Mouse (Mus musculus) v-Abl transformed pro-B cells (cell line): Measurements from ENCODE around the gene Crebl2.

Experiments
- in situ Hi-C, 2 experiments: fragments of 400-800 bp; cut with MboI; formaldehyde crosslinking; loops; one replicate each; pipeline ENCODE4 v1.15.1; 2025; ENCODE audit not compliant: unreplicated experiment in 2 of 2

Gene Crebl2

DNA sequence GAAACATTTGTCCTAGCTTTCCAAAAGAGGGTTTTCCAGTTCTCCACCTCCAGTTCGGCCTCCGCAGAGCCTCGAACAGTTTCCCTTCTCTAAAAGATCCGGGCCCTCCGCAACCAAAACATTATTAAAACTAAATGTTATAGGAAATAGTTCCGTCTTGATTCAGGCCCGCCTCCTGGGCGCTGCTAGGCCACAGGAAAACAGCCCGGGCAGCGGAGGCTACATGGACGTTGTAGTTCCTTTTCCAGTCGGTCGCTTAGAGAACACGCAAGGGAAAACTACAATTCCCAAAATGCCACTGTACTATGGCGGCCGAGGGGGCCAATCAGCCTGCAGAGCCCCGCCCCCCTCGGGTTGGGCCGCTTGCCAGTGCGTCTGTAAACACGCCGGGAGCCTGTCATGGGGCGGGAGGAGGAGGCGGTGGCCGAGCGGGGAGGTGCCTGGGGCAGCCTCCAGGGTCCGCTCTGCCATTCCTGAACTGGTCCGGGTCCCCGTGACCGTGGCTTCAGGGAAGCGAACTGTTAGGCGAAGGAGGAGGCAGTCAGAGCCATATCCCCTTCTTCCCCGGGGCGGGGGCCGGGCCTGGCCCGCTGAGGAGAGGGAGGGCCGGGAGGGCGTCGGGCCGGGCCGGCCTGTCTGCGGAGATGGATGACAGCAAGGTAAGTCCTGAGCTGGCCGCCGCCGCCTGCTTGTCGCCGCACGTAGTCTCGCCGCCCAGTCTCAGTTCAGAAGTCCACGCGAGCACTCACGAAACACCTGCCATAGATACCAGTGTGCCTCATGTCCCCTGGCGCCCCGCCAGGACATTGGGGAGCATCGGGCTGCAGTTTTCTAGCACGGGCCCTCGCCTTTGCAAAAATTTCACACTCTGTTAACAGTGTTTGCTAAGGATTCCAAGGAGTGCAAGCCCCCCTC is at the start of gene Crebl2:
TSS of gene Crebl2 (plus strand) at position 369 of the 915 bp plus-strand sequence.
- in situ Hi-C loops, result loop anchor here (5.0 to 25.0 kb wide), 2 partner anchors 168 to 793 kb away; partner anchors contain the start of gene Etv6 (in 1 of the 2)

GRCm38 (mm10) chr6:134781494-134781913 is 48.5 kb upstream of the Crebl2 start:
- in situ Hi-C loops, result no loop called here

DNA sequence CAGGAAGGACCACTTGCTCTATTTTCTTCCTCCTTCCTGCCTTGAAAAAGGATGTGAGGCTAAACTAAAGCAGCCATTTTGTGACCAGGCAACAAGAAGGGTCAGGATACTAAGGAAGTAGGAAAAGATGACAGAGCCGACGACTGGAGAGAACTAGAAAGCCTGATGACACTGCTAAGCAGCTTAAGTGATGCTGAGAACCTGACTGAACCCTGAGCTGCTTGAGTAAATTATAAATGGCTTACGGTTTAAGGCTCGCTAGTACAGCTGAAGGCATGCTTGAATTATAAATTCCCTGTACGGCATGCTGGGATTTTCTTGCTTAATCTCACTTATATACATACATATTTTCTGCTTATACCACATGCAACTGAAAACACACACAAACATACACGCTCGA is 47.1 kb upstream of the Crebl2 start:
- in situ Hi-C loops, result no loop called here

GRCm38 (mm10) chr6:134786426-134786825 is 43.5 kb upstream of the Crebl2 start:
- in situ Hi-C loops, result no loop called here

DNA sequence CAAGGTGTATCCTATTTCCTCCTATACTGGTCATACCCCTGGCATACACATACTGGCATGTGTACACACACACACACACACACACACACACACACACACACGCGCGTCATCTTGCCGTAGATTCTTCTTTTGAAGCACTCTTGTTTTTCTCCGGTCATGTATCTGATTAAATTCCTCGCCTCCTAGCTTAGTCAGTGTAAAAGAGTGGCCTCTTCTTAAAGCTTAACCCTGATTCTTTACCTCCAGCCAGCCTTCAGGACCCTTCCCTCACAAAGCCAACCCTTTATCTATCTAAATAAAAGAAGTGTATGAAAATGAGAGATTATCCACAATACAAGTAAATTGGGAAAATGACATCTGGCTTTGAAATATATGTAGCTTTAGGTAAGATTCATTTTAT is 40.9 kb upstream of the Crebl2 start:
- in situ Hi-C loops, result no loop called here

DNA sequence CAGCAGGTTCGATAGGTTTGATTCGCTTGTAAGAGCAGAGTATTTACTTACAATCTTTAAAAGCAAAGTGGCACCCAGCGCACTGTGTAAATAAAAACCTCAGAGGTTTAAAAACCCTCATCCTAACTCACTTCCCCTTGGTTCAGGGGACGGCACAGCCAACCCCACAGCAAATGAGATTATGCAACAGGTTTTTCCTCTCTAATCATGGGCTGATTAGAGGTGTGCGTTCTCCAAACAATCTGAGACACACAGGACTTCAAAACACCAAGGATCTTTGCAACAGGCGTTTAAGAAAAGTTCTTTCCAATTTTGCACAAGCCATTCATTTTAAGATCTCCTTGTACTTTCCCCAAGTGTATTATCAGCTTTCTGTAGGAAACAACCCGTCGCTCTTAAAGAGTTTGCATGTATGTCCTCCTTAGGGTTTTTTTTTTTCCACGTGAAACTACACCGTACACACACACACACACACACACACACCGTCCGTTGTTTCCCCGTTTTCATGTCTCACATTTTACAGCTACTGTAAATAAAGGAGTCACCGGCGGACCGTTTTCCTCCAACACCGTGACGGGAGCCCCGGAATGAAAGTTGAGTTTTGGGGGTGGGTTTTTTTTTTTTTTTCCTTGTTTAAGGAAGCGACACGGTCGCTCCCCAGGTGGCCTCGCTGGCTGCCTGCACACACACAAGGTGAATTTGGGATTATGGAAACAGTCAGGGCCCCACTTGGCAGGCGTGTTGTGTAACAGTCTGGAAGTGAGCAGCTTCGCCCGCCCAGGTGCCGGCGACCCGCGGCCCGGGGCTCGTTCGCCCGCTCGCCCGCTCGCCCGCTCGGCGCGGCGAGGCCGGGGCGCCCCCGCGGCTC is 38.5 kb upstream of the Crebl2 start:
- in situ Hi-C loops, result no loop called here

- in situ Hi-C loops, result no loop called here
Observed at GRCm38 (mm10) chr6:134792141-134793045, 37.6 kb upstream of the Crebl2 start, which contains the start of gene Dusp16. Dusp16 (minus strand) TSS chr6:134792625.

GRCm38 (mm10) chr6:134793046-134793806 is 36.7 kb upstream of the Crebl2 start:
- in situ Hi-C loops, result no loop called here

DNA sequence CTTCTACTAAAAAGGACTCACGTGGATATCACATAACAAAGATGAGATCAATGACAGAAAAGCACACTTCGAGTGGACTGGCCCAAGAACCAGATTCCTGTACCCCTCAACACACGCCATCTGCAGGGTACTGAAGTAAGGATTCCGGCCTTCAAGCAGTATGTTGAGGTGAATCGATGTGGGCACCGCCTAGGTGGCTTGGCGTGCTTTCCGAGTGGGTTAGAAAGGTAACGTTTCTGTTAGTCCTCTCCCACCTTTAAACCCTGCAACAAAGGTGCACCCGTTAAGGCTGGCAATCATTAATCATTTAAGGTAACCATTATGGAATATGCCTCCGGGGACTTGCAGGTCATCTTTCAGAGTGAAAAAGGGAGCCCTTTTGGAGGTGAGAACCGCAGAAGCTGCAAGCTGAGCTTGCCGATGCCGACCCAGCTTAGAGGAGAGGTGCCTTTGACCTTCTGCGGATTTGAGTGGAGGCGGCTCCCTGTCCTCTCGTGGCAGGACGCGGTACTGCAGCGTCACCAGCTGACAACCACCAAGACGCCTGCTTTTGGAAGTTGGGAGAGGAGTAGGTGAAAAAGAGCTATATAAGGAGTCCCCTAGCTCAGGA is 35.9 kb upstream of the Crebl2 start:
- in situ Hi-C loops, result no loop called here

DNA sequence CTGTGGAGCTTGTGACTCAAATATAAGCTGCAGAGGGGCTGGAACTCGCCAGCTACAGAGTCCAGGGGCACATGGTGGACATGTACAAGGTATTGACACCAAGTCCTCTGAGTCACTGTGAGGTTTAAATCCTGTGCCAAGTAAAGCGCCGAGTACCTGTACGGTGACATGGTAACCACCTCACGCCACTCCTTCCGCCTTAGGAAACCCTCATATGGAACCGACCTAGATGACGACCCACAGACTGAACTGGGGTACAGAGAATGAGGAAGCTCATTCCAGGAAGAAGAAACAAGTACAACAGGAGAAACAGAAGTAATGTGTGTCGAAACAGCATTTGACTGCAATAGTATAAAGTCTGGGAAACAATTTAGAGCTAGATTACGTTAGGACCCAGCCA is 33.7 kb upstream of the Crebl2 start:
- in situ Hi-C loops, result no loop called here

GRCm38 (mm10) chr6:134801483-134801882 is 28.5 kb upstream of the Crebl2 start:
- in situ Hi-C loops, result loop anchor here (10.0 kb wide), 2 partner anchors 137 to 237 kb away; partner anchors contain the start of gene Lrp6 (in 1 of the 2)

DNA sequence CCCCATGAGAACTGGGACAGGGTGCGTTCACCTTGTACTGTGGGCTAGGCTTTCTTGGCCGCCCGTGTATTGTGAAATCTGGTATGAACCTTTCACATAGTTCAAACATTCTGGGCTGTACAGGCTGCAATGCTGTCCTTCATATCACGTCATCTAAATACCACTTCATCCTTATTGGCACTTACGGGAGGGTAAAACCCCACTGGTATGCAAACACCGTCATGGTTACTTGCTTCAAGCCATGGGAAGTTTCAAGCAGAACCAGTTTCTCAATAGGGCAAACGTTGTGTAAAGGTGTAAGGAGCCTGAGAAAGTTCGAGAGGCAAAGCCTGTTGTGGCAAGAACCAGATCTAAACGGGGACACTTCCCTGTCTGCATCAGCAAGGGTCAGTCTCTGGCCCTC is 27.3 kb upstream of the Crebl2 start:
- in situ Hi-C loops, result loop anchor here (10.0 kb wide), 2 partner anchors 138 to 238 kb away; partner anchors contain the start of gene Lrp6 (in 1 of the 2)

DNA sequence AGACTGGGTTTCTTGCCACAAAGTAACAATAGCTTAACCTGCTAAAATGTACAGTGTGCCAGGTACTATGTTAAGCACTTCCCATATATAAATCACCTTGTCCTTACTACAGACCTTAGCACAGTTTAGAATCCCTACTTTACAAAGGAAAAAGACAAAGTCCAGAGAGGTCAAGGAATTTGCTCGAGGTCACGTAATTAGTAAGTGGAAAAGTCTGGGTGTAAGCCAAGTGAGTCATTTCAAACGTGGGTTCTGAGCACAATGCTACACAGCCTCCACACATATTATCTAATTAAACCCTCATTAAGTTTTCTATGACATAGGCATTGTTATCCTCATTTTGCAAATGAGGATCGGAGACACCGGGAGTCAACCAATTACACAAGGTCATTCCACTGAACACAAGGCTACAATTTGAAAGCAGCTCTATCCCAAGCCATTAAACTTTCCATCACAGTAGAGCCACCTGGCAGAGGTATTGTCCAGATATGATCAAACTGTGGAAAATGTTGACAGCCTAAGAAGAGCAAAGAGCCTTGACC is 25.1 kb upstream of the Crebl2 start:
- in situ Hi-C loops, result loop anchor here (10.0 kb wide), 2 partner anchors 140 to 240 kb away; partner anchors contain the start of gene Lrp6 (in 1 of the 2)

DNA sequence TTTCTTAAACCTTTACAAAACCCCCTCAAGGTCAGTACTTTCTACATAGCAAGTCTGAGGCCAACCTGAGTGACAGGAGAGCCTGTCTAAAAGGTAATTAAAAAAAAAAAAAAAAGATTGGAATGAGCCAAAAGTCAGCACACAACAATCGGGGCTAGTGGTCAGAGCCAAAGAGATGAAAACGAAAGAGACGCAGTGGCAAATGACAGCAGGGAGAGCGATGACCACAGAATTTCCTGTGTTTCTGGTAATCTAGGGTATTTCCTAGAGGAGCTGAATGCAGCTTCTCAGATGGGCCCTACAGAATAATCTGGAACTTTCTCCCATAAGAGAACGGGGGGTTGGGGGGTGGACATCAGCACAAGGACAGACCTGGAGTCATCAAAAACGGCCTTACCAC is 23.8 kb upstream of the Crebl2 start:
- in situ Hi-C loops, result loop anchor here (10.0 kb wide), 2 partner anchors 141 to 241 kb away; partner anchors contain the start of gene Lrp6 (in 1 of the 2)

GRCm38 (mm10) chr6:134807091-134807490 is 22.9 kb upstream of the Crebl2 start:
- in situ Hi-C loops, result loop anchor here (10.0 kb wide), 2 partner anchors 142 to 242 kb away; partner anchors contain the start of gene Lrp6 (in 1 of the 2)

- in situ Hi-C loops, result loop anchor here (10.0 kb wide), 2 partner anchors 143 to 243 kb away; partner anchors contain the start of gene Lrp6 (in 1 of the 2)
Observed at GRCm38 (mm10) chr6:134807794-134808193, 22.2 kb upstream of the Crebl2 start.

DNA sequence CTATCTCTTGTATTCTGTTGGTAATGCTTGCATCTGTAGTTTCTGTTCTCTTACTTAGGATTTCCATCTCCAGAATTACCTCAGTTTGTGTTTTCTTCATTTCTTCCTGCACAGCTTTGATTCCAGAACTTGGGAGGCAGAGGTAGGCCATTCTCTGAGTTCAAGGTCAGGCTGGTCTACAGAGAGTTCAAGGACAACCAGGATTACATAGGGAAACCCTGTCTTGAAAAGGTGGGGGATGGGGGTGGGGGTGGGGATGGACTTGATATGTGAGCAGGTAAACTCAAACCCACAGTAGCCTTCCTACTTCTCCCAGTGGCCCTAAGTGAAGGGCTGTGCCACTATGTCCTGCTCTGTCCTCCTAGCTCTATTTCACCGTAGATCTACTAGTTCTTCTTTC is 16.9 kb upstream of the Crebl2 start:
- in situ Hi-C loops, result no loop called here
